ENCODE assay signal across 8 mouse cellular contexts in the genomic region with DNA sequence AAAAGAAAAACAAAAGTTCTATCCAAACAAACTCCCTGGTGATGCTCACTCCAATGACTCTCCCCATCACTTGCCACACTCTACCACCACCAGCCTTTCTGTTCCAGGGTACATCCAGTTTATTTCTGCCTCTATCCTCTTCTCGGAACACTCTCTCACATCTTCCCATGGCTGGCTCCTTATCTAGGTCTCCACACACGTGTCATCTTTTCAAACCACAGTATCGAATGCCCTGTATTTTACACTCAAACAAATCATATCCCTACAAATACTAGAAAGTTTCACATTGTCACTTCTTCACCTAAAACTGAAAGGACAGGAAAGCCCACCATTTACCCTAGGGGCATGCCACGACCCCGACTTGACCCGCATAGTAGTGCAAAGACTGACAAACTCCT. TPM values are rescaled to one million over a fixed set of nuclear protein-coding genes. Genes with fewer than 3 reads are reported as not detected.
A peak's percentile ranks its signal among the peaks of the same experiment; 100 is the strongest.
DNase-seq lines count a peak whose midpoint lies in the region; ATAC-seq and TF ChIP-seq lines count a peak whose summit lies in the region.

No protein-coding gene starts in this region.

- peak overlapping the region; percentile 88 for H3K4me3 ChIP-seq in heart, embryonic 15.5 days
- H3K4me3 ChIP-seq in G1E (ENCODE audit: low read depth, low read length) (peak overlapping the region; percentile 79), macrophage (ENCODE audit: inconsistent target) (peak overlapping the region; percentile 71)
- H3K4me3 ChIP-seq in forebrain, postnatal 0 days (ENCODE audit: low read depth, low read length) = peak overlapping the region; percentile 53

- ATAC-seq in heart, embryonic 15.5 days (replicated peaks; ENCODE audit: insufficient number of reproducible peaks, insufficient read depth, low FRiP score, low read depth) = no peak
- no peak for ATAC-seq in G1E (ENCODE audit: extremely low read depth, insufficient number of reproducible peaks, low FRiP score, poor library complexity, severe bottlenecking)
- no peak for ATAC-seq in forebrain, postnatal 0 days

- H3K4me2 ChIP-seq in heart, embryonic 15.5 days = peak overlapping the region; percentile 78
- peak overlapping the region; percentile 54 for H3K4me2 ChIP-seq in forebrain, postnatal 0 days (ENCODE audit: low read depth)

- no peaks in the 10 kb centered on the region for H3K9me3 ChIP-seq in heart, embryonic 15.5 days (replicated peaks)
- H3K9me3 ChIP-seq in G1E (replicated peaks) = no peaks in the 10 kb centered on the region
- H3K9me3 ChIP-seq in forebrain, postnatal 0 days (ENCODE audit: low read length) = no peaks in the 10 kb centered on the region

- 8% methylated on average over 6 of the region's 6 CpGs for WGBS in heart, embryonic 15.5 days
- WGBS in forebrain, postnatal 0 days = 15% methylated on average over 6 of the region's 6 CpGs
- 15% methylated on average over 6 of the region's 6 CpGs for WGBS in macrophage (ENCODE audit: missing documents)

- H3K4me1 ChIP-seq in heart, embryonic 15.5 days (replicated peaks) = peaks cover 27% of the 10 kb centered on the region
- H3K4me1 ChIP-seq in G1E (ENCODE audit: insufficient read depth, low read depth, low read length) = peaks cover 57% of the 10 kb centered on the region
- peaks cover 8% of the 10 kb centered on the region; the same call in 1 of the 2 replicates for H3K4me1 ChIP-seq in forebrain, postnatal 0 days (ENCODE audit: insufficient read depth)

- H3K9ac ChIP-seq in heart, embryonic 15.5 days = peak overlapping the region; percentile 87
- H3K9ac ChIP-seq in forebrain, postnatal 0 days = peak overlapping the region; percentile 56

- H3K79me2 ChIP-seq in macrophage (ENCODE audit: inconsistent target) = peaks cover 53% of the 10 kb centered on the region

- TF ChIP-seq CTCF in G1E (IDR thresholded peaks at IDR 0.05; ENCODE audit: low read depth, low read length) = no peak
- TF ChIP-seq CTCF in forebrain, postnatal 0 days (IDR thresholded peaks at IDR 0.05; ENCODE audit: low read depth) = no peak

- H3K27me3 ChIP-seq in heart, embryonic 15.5 days = 0 out of 2 replicates have a peak, but pooled peaks cover 2% of the 10 kb centered on the region
- peaks cover 2% of the 10 kb centered on the region; the same call in 1 of the 2 replicates for H3K27me3 ChIP-seq in G1E (ENCODE audit: insufficient read depth, low read length)
- no peaks in the 10 kb centered on the region for H3K27me3 ChIP-seq in forebrain, postnatal 0 days (ENCODE audit: insufficient read depth, low read length)

- peak overlapping the region; percentile 79 for H3K27ac ChIP-seq in heart, embryonic 15.5 days
- H3K27ac ChIP-seq in forebrain, postnatal 0 days (ENCODE audit: low read depth, low read length) = peak overlapping the region; percentile 80
- peak overlapping the region; percentile 49 for H3K27ac ChIP-seq in macrophage

- no peaks in the 10 kb centered on the region for H3K36me3 ChIP-seq in heart, embryonic 15.5 days
- H3K36me3 ChIP-seq in G1E (replicated peaks) = peaks cover 43% of the 10 kb centered on the region
- no peaks in the 10 kb centered on the region for H3K36me3 ChIP-seq in forebrain, postnatal 0 days (ENCODE audit: insufficient read depth)
- H3K36me3 ChIP-seq in macrophage (ENCODE audit: inconsistent target) = no peaks in the 10 kb centered on the region

- DNase-seq in heart, adult 11 months = no peak
- DNase-seq in G1E (ENCODE audit: low spot score) = no peak
- DNase-seq in forebrain, postnatal 0 days = no peak
- DNase-seq in right cerebral cortex, postnatal 4 days = no peak
- DNase-seq in urinary bladder, postnatal 14 days (ENCODE audit: low spot score) = no peak
- DNase-seq in spleen, adult 12 weeks (ENCODE audit: low spot score) = no peak

RNA-seq across cellular contexts. Expression of gene Rmnd5b, which starts 0.6 kb away (rescaled TPM):
- 25.6 and 36.8 TPM in 2 replicates for polyA plus RNA-seq in heart, embryonic 15.5 days (2015; fragmentation: Nextera tagmentation; extraction: Ambion mirVana)
- 27.6 and 35.8 TPM in 2 replicates for total RNA-seq in G1E (2014; fragmentation: Nextera tagmentation)
- 26.8 and 28.0 TPM in 2 replicates for total RNA-seq in G1E (2017)
- polyA plus RNA-seq in G1E (2012) = 15.7 and 18.4 TPM in 2 replicates
- 70.7 and 88.2 TPM in 2 replicates for total RNA-seq in forebrain, postnatal 0 days (2014; rRNA removed)
- polyA plus RNA-seq in forebrain, postnatal 0 days (2015; fragmentation: Nextera tagmentation; extraction: Ambion mirVana) = 74.4 and 75.9 TPM in 2 replicates
- total RNA-seq in macrophage (2018; cell fraction: chromatin; rRNA removed) = 10 to 100 TPM in 25 of 26 experiments, 1 to 10 TPM in 1; 5.8 to 64.4 (median 26.4) TPM
- total RNA-seq in macrophage (2018; cell fraction: cytosol; rRNA removed) = 10 to 100 TPM; 12.1 to 48.9 (median 25.2) TPM
- total RNA-seq in macrophage (2018; cell fraction: nucleus; rRNA removed) = 10 to 100 TPM in 24 of 26 experiments, 1 to 10 TPM in 2; 9.5 to 48.8 (median 21.0) TPM
- polyA plus RNA-seq in macrophage (2018) = 15.5 to 43.6 TPM (median 25.5 TPM) in 3 replicates

RNA-seq across cellular contexts. Expression of gene N4bp3, which starts 15.5 kb away (rescaled TPM):
- polyA plus RNA-seq in heart, embryonic 15.5 days (2015; fragmentation: Nextera tagmentation; extraction: Ambion mirVana) = 16.6 and 18.8 TPM in 2 replicates
- total RNA-seq in G1E (2014; fragmentation: Nextera tagmentation) = not detected in 2 replicates
- total RNA-seq in G1E (2017) = 0.05 and 0.35 TPM in 2 replicates
- polyA plus RNA-seq in G1E (2012) = 0.08 and 0.13 TPM in 2 replicates
- 23.4 and 26.4 TPM in 2 replicates for total RNA-seq in forebrain, postnatal 0 days (2014; rRNA removed)
- polyA plus RNA-seq in forebrain, postnatal 0 days (2015; fragmentation: Nextera tagmentation; extraction: Ambion mirVana) = 17.3 and 17.9 TPM in 2 replicates
- 10 to 100 TPM in 5 of 26 experiments, 1 to 10 TPM in 21; 2.6 to 21.1 (median 6.6) TPM for total RNA-seq in macrophage (2018; cell fraction: chromatin; rRNA removed)
- total RNA-seq in macrophage (2018; cell fraction: cytosol; rRNA removed) = 10 to 100 TPM in 7 of 26 experiments, 1 to 10 TPM in 19; 2.5 to 18.8 (median 6.6) TPM
- 10 to 100 TPM in 7 of 26 experiments, 1 to 10 TPM in 19; 2.0 to 23.1 (median 7.9) TPM for total RNA-seq in macrophage (2018; cell fraction: nucleus; rRNA removed)
- polyA plus RNA-seq in macrophage (2018) = 3.9 to 13.9 TPM (median 6.3 TPM) in 3 replicates

RNA-seq across cellular contexts. Expression of gene Nhp2, which starts 15.6 kb away (rescaled TPM):
- polyA plus RNA-seq in heart, embryonic 15.5 days (2015; fragmentation: Nextera tagmentation; extraction: Ambion mirVana) = 64.8 and 79.8 TPM in 2 replicates
- total RNA-seq in G1E (2014; fragmentation: Nextera tagmentation) (73.2 and 91.1 TPM in 2 replicates), G1E (2017) (136 and 139 TPM in 2 replicates)
- polyA plus RNA-seq in G1E (2012) (202 and 235 TPM in 2 replicates), macrophage (2018) (45.0 to 125 TPM (median 72.8 TPM) in 3 replicates)
- 66.5 and 81.2 TPM in 2 replicates for total RNA-seq in forebrain, postnatal 0 days (2014; rRNA removed)
- polyA plus RNA-seq in forebrain, postnatal 0 days (2015; fragmentation: Nextera tagmentation; extraction: Ambion mirVana) = 118 and 155 TPM in 2 replicates
- 10 to 100 TPM in 19 of 26 experiments, 1 to 10 TPM in 7; 6.7 to 48.1 (median 12.0) TPM for total RNA-seq in macrophage (2018; cell fraction: chromatin; rRNA removed)
- 10 to 100 TPM; 32.4 to 68.5 (median 50.3) TPM for total RNA-seq in macrophage (2018; cell fraction: cytosol; rRNA removed)
- total RNA-seq in macrophage (2018; cell fraction: nucleus; rRNA removed) = 10 to 100 TPM in 25 of 26 experiments, 1 to 10 TPM in 1; 9.7 to 57.2 (median 17.0) TPM

RNA-seq across cellular contexts. Expression of gene D930048N14Rik, which starts 15.6 kb away (rescaled TPM):
- 1.00 and 1.5 TPM in 2 replicates for polyA plus RNA-seq in heart, embryonic 15.5 days (2015; fragmentation: Nextera tagmentation; extraction: Ambion mirVana)
- total RNA-seq in G1E (2014; fragmentation: Nextera tagmentation) = not detected in 2 replicates
- total RNA-seq in G1E (2017) = 0.05 and 0.06 TPM in 2 replicates
- not detected in 2 replicates for polyA plus RNA-seq in G1E (2012)
- 0.85 and 1.1 TPM in 2 replicates for total RNA-seq in forebrain, postnatal 0 days (2014; rRNA removed)
- polyA plus RNA-seq in forebrain, postnatal 0 days (2015; fragmentation: Nextera tagmentation; extraction: Ambion mirVana) = 0.39 and 0.46 TPM in 2 replicates
- total RNA-seq in macrophage (2018; cell fraction: chromatin; rRNA removed) = 10 to 100 TPM in 4 of 26 experiments, 1 to 10 TPM in 21, under 1 TPM in 1; 0.81 to 19.0 (median 3.2) TPM
- 1 to 10 TPM in 6 of 26 experiments, under 1 TPM in 20; 0.10 to 3.1 (median 0.49) TPM for total RNA-seq in macrophage (2018; cell fraction: cytosol; rRNA removed)
- total RNA-seq in macrophage (2018; cell fraction: nucleus; rRNA removed) = 10 to 100 TPM in 7 of 26 experiments, 1 to 10 TPM in 19; 1.1 to 37.4 (median 5.8) TPM
- polyA plus RNA-seq in macrophage (2018) = 0.58 to 4.2 TPM (median 2.0 TPM) in 3 replicates

RNA-seq across cellular contexts. Expression of gene Hnrnpab, which starts 28.5 kb away (rescaled TPM):
- polyA plus RNA-seq in heart, embryonic 15.5 days (2015; fragmentation: Nextera tagmentation; extraction: Ambion mirVana) = 239 and 289 TPM in 2 replicates
- 504 and 536 TPM in 2 replicates for total RNA-seq in G1E (2014; fragmentation: Nextera tagmentation)
- 669 and 683 TPM in 2 replicates for total RNA-seq in G1E (2017)
- polyA plus RNA-seq in G1E (2012) = 1,141 and 1,394 TPM in 2 replicates
- 324 and 364 TPM in 2 replicates for total RNA-seq in forebrain, postnatal 0 days (2014; rRNA removed)
- 350 and 374 TPM in 2 replicates for polyA plus RNA-seq in forebrain, postnatal 0 days (2015; fragmentation: Nextera tagmentation; extraction: Ambion mirVana)
- 100 to 1,000 TPM in 6 of 26 experiments, 10 to 100 TPM in 20; 61.5 to 128 (median 92.7) TPM for total RNA-seq in macrophage (2018; cell fraction: chromatin; rRNA removed)
- total RNA-seq in macrophage (2018; cell fraction: cytosol; rRNA removed) = 100 to 1,000 TPM; 222 to 303 (median 262) TPM
- 100 to 1,000 TPM; 104 to 259 (median 129) TPM for total RNA-seq in macrophage (2018; cell fraction: nucleus; rRNA removed)
- 203 to 532 TPM (median 476 TPM) in 3 replicates for polyA plus RNA-seq in macrophage (2018)
